In genomic region chr4:87026311-87027151, GRCm38 (mm10) we compare ENCODE assay signal across 10 mouse cellular contexts.
DNase-seq lines count a peak whose midpoint lies in the region; ATAC-seq lines count a peak whose summit lies in the region.
"Had no signal": no experiment of that assay in that cellular context is flagged by ENCODE, and none has a peak within 500 bp of the region (broad histone marks: within the 10 kb centered on the region; RNA-seq: fewer than 3 reads in every experiment).

No protein-coding gene starts in this region.

- DNase-seq in adrenal gland, postnatal 25 days, result peak; percentile 11
- no peak for DNase-seq in adrenal gland, adult 8-10 months
- no peak for DNase-seq in midbrain, embryonic 10.5 days (ENCODE audit: low spot score)
- peak; percentile 68 for DNase-seq in forebrain, embryonic 14.5 days (ENCODE audit: low spot score)
- DNase-seq in retina, embryonic 14.5 days (ENCODE audit: low spot score), result peak; percentile 47
- no peak for DNase-seq in testis, postnatal 14 days (ENCODE audit: low spot score)
- no peak for DNase-seq in gastrocnemius, postnatal 10 days

- no peak overlapping the region for H3K4me3 ChIP-seq in midbrain, embryonic 12.5 days
- no peak overlapping the region for H3K4me3 ChIP-seq in midbrain, embryonic 10.5 days
- no peak overlapping the region for H3K4me3 ChIP-seq in forebrain, embryonic 14.5 days (ENCODE audit: low read depth, low read length)
- H3K4me3 ChIP-seq: limb, embryonic 15.5 days had no signal

- H3K27ac ChIP-seq in midbrain, embryonic 12.5 days (replicated peaks), result no peak overlapping the region
- H3K27ac ChIP-seq in midbrain, embryonic 10.5 days (replicated peaks), result no peak overlapping the region
- H3K27ac ChIP-seq in forebrain, embryonic 14.5 days (ENCODE audit: low read depth, low read length), result no peak overlapping the region
- H3K27ac ChIP-seq: kidney, postnatal 0 days; limb, embryonic 15.5 days had no signal

- H3K4me1 ChIP-seq in midbrain, embryonic 12.5 days, result peaks cover 6% of the 10 kb centered on the region; the same call in 1 of the 2 replicates
- H3K4me1 ChIP-seq in midbrain, embryonic 10.5 days, result peaks cover 5% of the 10 kb centered on the region; the same call in 1 of the 2 replicates
- peaks cover 4% of the 10 kb centered on the region; the same call in 1 of the 2 replicates for H3K4me1 ChIP-seq in forebrain, embryonic 14.5 days (ENCODE audit: control insufficient read depth, insufficient read depth, low read length)
- H3K4me1 ChIP-seq: limb, embryonic 15.5 days had no signal

- ATAC-seq in midbrain, embryonic 12.5 days (ENCODE audit: low FRiP score, low read depth), result peak; percentile 60; the same call in 1 of the 2 replicates
- ATAC-seq in forebrain, embryonic 14.5 days, result peak; percentile 73

- no peak overlapping the region for H3K4me2 ChIP-seq in midbrain, embryonic 12.5 days (replicated peaks)
- H3K4me2 ChIP-seq in forebrain, embryonic 14.5 days (ENCODE audit: low read length), result no peak overlapping the region
- H3K4me2 ChIP-seq: limb, embryonic 15.5 days had no signal

- WGBS in midbrain, embryonic 12.5 days, result 67% methylated on average over 14 of the region's 14 CpGs
- WGBS in midbrain, embryonic 10.5 days, result 70% methylated on average over 14 of the region's 14 CpGs
- WGBS in forebrain, embryonic 14.5 days, result 35% methylated on average over 14 of the region's 14 CpGs

- no peaks in the 10 kb centered on the region for H3K36me3 ChIP-seq in midbrain, embryonic 12.5 days
- H3K36me3 ChIP-seq in midbrain, embryonic 10.5 days, result no peaks in the 10 kb centered on the region
- H3K36me3 ChIP-seq in forebrain, embryonic 14.5 days (ENCODE audit: control insufficient read depth, insufficient read depth, low read length), result no peaks in the 10 kb centered on the region
- H3K36me3 ChIP-seq: limb, embryonic 15.5 days had no signal

- H3K27me3 ChIP-seq in midbrain, embryonic 12.5 days, result no peaks in the 10 kb centered on the region
- no peaks in the 10 kb centered on the region for H3K27me3 ChIP-seq in midbrain, embryonic 10.5 days (ENCODE audit: low read depth, poor library complexity, severe bottlenecking)
- H3K27me3 ChIP-seq in forebrain, embryonic 14.5 days (replicated peaks; ENCODE audit: control insufficient read depth, insufficient read depth, low read length), result no peaks in the 10 kb centered on the region
- H3K27me3 ChIP-seq: limb, embryonic 15.5 days had no signal

- H3K9me3 ChIP-seq in midbrain, embryonic 12.5 days, result no peaks in the 10 kb centered on the region
- no peaks in the 10 kb centered on the region for H3K9me3 ChIP-seq in midbrain, embryonic 10.5 days (replicated peaks)
- no peaks in the 10 kb centered on the region for H3K9me3 ChIP-seq in forebrain, embryonic 14.5 days (replicated peaks; ENCODE audit: control insufficient read depth, low read length)
- H3K9me3 ChIP-seq: limb, embryonic 15.5 days had no signal

- H3K9ac ChIP-seq in midbrain, embryonic 12.5 days (replicated peaks), result no peak overlapping the region
- H3K9ac ChIP-seq in forebrain, embryonic 14.5 days (ENCODE audit: low read length), result no peak overlapping the region
- H3K9ac ChIP-seq: limb, embryonic 15.5 days had no signal

Comparison
In these comparisons a context has a peak if more than half of its experiments do, and no peak if none do; other contexts are left out.
1. DNase-seq: peak in adrenal gland, postnatal 25 days (single experiment), forebrain, embryonic 14.5 days (single experiment) and retina, embryonic 14.5 days (single experiment); none in adrenal gland, adult 8-10 months (single experiment), midbrain, embryonic 10.5 days (single experiment), testis, postnatal 14 days (single experiment) and gastrocnemius, postnatal 10 days (single experiment).